Mouse (Mus musculus) testis, adult 2 months (tissue): ENCODE measurements at regions not wholly inside any gene's neighbourhood (a gene's known extent, or its start where the extent isn't known, plus 50 kb on each side); places are given as distances from the start of the nearest gene placed in this dataset.

Experiments
- CTCF ChIP-seq: fragments of 200-500 bp; IDR thresholded peaks from 2 replicates; pipeline ENCODE4 v1.5.1; 2012; ENCODE audit warnings: low read depth, mild to moderate bottlenecking, inconsistent platforms, low read length, moderate library complexity; ENCODE audit not compliant: control insufficient read depth, insufficient read depth, insufficient replicate concordance
- POLR2A ChIP-seq: fragments of 200-500 bp; IDR thresholded peaks from 2 replicates; pipeline ENCODE4 v1.6.1; 2012; ENCODE audit warnings: low read depth, mild to moderate bottlenecking, inconsistent platforms, low read length, moderate library complexity; ENCODE audit not compliant: control insufficient read depth

- TF ChIP-seq CTCF (no peak), POLR2A (no peak)
Observed at GRCm38 (mm10) chr2:167798969-167799513, 109.4 kb upstream of the Tmem189 start.
